Mouse (Mus musculus) ES-Bruce4 (cell line): ENCODE measurements around the gene Ndrg3. TPM values are rescaled to one million over a fixed set of nuclear protein-coding genes. Genes with fewer than 3 reads are reported as not detected.

ENCODE experiments used
- H3K27ac ChIP-seq: 2 replicates; pipeline ENCODE4 v1.5.1; 2012; ENCODE audit warnings: low read length, inconsistent platforms; ENCODE audit not compliant: insufficient read depth
- H3K27me3 ChIP-seq: 2 replicates; pipeline ENCODE4 v1.6.1; 2012; ENCODE audit warnings: mild to moderate bottlenecking, low read length, inconsistent platforms; ENCODE audit not compliant: control insufficient read depth, poor library complexity, insufficient read depth, severe bottlenecking
- H3K36me3 ChIP-seq: 2 replicates; pipeline ENCODE4 v1.6.1; 2012; ENCODE audit warnings: inconsistent platforms, mild to moderate bottlenecking, low read length, moderate library complexity; ENCODE audit not compliant: control insufficient read depth, poor library complexity, insufficient read depth, severe bottlenecking
- H3K4me1 ChIP-seq: one replicate; pipeline ENCODE4 v1.8.1; 2011; ENCODE audit warnings: low read length; ENCODE audit not compliant: control insufficient read depth, insufficient read depth
- H3K4me3 ChIP-seq: 2 replicates; pipeline ENCODE4 v1.5.1; 2011; ENCODE audit warnings: low read depth, mild to moderate bottlenecking, low read length
- H3K9ac ChIP-seq: 2 replicates; pipeline ENCODE4 v1.6.1; 2012; ENCODE audit warnings: low read depth, mild to moderate bottlenecking, inconsistent platforms; ENCODE audit not compliant: poor library complexity, severe bottlenecking
- H3K9me3 ChIP-seq: replicated peaks from 2 replicates; pipeline ENCODE4 v1.6.1; 2012; ENCODE audit warnings: mild to moderate bottlenecking, low read length, inconsistent platforms; ENCODE audit not compliant: control insufficient read depth, poor library complexity, insufficient read depth, severe bottlenecking
- CTCF ChIP-seq: IDR thresholded peaks from one replicate; pipeline ENCODE4 v1.8.1; 2011; ENCODE audit warnings: low read depth, low read length
- EP300 ChIP-seq: IDR thresholded peaks from 2 replicates; pipeline ENCODE4 v1.6.1; 2011; ENCODE audit warnings: low read depth, low read length; ENCODE audit not compliant: insufficient read depth
- POLR2A ChIP-seq: IDR thresholded peaks from one replicate; pipeline ENCODE4 v1.8.1; 2011; ENCODE audit warnings: low read length; ENCODE audit not compliant: insufficient read depth
- polyA plus RNA-seq: library from polyadenylated mRNA; stranded (reverse); fragments of >200 nt; gene quantifications from 2 replicates; pipeline ENCODE4 v1.2.4, GENCODE M21; 2011; ENCODE audit warnings: low read depth; ENCODE audit not compliant: missing spikeins, insufficient read depth, insufficient read length

Ndrg3 gene
- polyA plus RNA-seq, 1 experiment: 56.8 TPM

DNA sequence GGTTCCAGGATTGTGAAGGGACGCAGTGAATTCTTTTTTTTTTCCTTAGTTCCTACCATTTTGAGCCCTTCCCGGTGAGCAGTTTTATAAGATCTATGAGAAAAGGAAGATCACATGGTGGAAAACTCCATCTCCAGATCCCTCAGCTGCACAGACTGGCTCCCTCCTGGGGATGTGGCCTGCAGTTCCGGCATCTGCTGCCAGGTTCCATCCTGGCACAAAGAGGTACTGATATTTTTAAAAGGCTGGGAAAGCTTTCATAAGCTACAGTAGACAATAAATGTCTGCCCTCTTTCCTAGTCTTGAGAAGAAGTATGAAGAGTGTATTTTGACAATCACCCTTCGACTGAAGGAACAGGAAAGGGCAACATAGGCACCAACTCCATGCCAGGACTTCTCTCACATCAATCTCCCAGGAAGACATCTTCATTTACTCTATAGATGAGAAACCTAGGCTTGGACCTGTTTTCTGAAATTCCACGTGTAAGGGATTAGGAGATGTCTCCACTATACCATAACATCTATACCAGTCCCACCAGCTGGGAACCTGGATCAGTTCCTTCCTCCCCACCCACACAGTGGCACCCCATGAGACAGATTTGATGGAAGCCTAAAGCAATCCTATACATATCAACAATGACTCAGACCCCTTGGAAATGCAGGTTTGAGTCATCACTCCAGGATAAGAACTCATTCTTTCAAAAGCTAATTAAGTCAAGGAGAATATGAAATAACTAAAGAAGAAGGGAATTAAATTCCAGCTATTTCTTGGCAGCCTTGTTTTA is 18.3 kb downstream of the Ndrg3 start:
- Histone ChIP-seq H3K27me3 (no peaks in the 10 kb centered on the region), H3K4me1 (peaks cover 5% of the 10 kb centered on the region), H3K9ac (no peak overlapping the region), H3K36me3 (no peaks in the 10 kb centered on the region), H3K4me3 (no peak overlapping the region), H3K9me3 (no peaks in the 10 kb centered on the region), H3K27ac (no peak overlapping the region)
- TF ChIP-seq CTCF (no peak), EP300 (no peak), POLR2A (no peak)

- H3K4me3 ChIP-seq: no peak overlapping the region
- H3K36me3 ChIP-seq: no peaks in the 10 kb centered on the region
- H3K4me1 ChIP-seq: peaks cover 6% of the 10 kb centered on the region
- no peaks in the 10 kb centered on the region for H3K9me3 ChIP-seq
- H3K27me3 ChIP-seq: no peaks in the 10 kb centered on the region
- no peak overlapping the region for H3K9ac ChIP-seq
- TF ChIP-seq EP300 (no peak), CTCF (no peak), POLR2A (no peak)
- H3K27ac ChIP-seq: no peak overlapping the region
Measured at GRCm38 (mm10) chr2:156970253-156970652, 21.6 kb downstream of the Ndrg3 start.

DNA sequence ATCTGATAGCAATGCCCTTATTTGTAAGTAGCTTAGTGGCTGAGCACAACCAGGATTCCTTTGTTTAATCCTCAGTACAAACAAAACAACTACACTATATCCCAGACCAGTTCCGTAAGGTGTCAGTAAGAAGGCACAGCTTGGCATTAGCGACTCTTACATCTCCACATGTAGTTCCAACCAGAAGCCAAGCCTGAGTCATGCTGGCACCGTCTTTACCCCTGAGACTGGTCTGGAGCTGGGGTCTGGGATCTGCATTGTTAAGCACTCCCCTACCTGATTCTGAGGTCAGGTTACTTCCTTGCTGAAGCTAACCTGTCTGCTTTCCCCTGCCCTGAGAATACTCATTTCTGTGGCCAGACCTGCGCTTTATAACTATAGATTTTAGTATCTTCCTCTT is 23.4 kb downstream of the Ndrg3 start:
- Histone ChIP-seq H3K9me3 (no peaks in the 10 kb centered on the region), H3K36me3 (no peaks in the 10 kb centered on the region), H3K27me3 (no peaks in the 10 kb centered on the region), H3K4me1 (peaks cover 5% of the 10 kb centered on the region), H3K27ac (no peak overlapping the region), H3K9ac (no peak overlapping the region), H3K4me3 (no peak overlapping the region)
- TF ChIP-seq EP300 (no peak), CTCF (no peak), POLR2A (no peak)

DNA sequence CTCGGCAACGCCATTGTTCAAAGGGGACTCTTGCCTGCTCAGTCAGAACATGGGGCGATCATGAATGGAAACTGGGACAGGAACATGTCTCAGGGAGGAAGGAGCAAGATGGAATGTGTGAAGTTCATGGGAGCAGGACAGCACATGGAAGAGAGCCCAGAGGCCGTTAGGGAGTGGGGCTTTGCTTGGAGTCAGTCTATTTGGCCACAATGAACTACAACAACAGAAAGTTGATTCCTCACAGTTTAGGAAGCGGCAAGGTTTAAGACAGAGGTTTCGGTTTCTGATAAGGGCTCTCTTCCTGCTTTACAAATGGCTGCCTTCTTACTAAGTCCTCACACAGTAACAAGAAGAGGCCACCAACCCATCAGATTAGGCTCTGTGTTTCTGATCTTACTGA is 24.5 kb downstream of the Ndrg3 start:
- Histone ChIP-seq H3K4me3 (no peak overlapping the region), H3K9me3 (no peaks in the 10 kb centered on the region), H3K27ac (no peak overlapping the region), H3K36me3 (no peaks in the 10 kb centered on the region), H3K4me1 (peaks cover 5% of the 10 kb centered on the region), H3K9ac (no peak overlapping the region), H3K27me3 (no peaks in the 10 kb centered on the region)
- no peak for TF ChIP-seq POLR2A
- no peak for TF ChIP-seq CTCF
- TF ChIP-seq EP300: no peak

- Histone ChIP-seq H3K4me1 (peaks cover 2% of the 10 kb centered on the region), H3K27me3 (no peaks in the 10 kb centered on the region), H3K9me3 (no peaks in the 10 kb centered on the region), H3K36me3 (no peaks in the 10 kb centered on the region), H3K9ac (no peak overlapping the region), H3K4me3 (no peak overlapping the region), H3K27ac (no peak overlapping the region)
- no peak for TF ChIP-seq POLR2A
- no peak for TF ChIP-seq CTCF
- no peak for TF ChIP-seq EP300
Measured at GRCm38 (mm10) chr2:156963891-156964290, 28.0 kb downstream of the Ndrg3 start.

- H3K9ac ChIP-seq: no peak overlapping the region
- no peaks in the 10 kb centered on the region for H3K36me3 ChIP-seq
- H3K4me1 ChIP-seq: no peaks in the 10 kb centered on the region
- no peak overlapping the region for H3K4me3 ChIP-seq
- no peaks in the 10 kb centered on the region for H3K9me3 ChIP-seq
- H3K27ac ChIP-seq: no peak overlapping the region
- TF ChIP-seq EP300: no peak
- TF ChIP-seq CTCF: no peak
- TF ChIP-seq POLR2A: no peak
- no peaks in the 10 kb centered on the region for H3K27me3 ChIP-seq
Measured at GRCm38 (mm10) chr2:156958496-156959252, 33.2 kb downstream of the Ndrg3 start.
